Mouse (Mus musculus) forebrain, embryonic 13.5 days (tissue): Measurements from ENCODE around the gene Babam2. TPM values are rescaled to one million over a fixed set of nuclear protein-coding genes. Genes with fewer than 3 reads are reported as not detected.

Experiments used
- ATAC-seq: fragments of 200-750 bp; cut with Nextera tagmentation; 2 replicates; pipeline ENCODE4 v1.8.0; 2017
- H3K27ac ChIP-seq: fragments of 300-500 bp; sonication (generic); 2 replicates; pipeline ENCODE4 v1.5.1; 2015; ENCODE audit warnings: inconsistent platforms, mild to moderate bottlenecking, moderate library complexity
- H3K27me3 ChIP-seq: fragments of 300-500 bp; sonication (generic); 2 replicates; pipeline ENCODE4 v1.6.1; 2015; ENCODE audit warnings: mild to moderate bottlenecking, inconsistent platforms
- H3K36me3 ChIP-seq: fragments of 300-500 bp; sonication (generic); 2 replicates; pipeline ENCODE4 v1.6.1; 2015; ENCODE audit warnings: mild to moderate bottlenecking, inconsistent platforms; ENCODE audit not compliant: poor library complexity, severe bottlenecking
- H3K4me1 ChIP-seq: fragments of 300-500 bp; sonication (generic); 2 replicates; pipeline ENCODE4 v1.6.1; 2015; ENCODE audit warnings: inconsistent platforms
- H3K4me2 ChIP-seq: fragments of 300-500 bp; sonication (generic); 2 replicates; pipeline ENCODE4 v1.6.1; 2015; ENCODE audit warnings: inconsistent platforms, mild to moderate bottlenecking, moderate library complexity
- H3K4me3 ChIP-seq: fragments of 300-500 bp; sonication (generic); 2 replicates; pipeline ENCODE4 v1.5.1; 2015; ENCODE audit warnings: mild to moderate bottlenecking, inconsistent platforms
- H3K9ac ChIP-seq: fragments of 300-500 bp; sonication (generic); 2 replicates; pipeline ENCODE4 v1.6.1; 2015; ENCODE audit warnings: mild to moderate bottlenecking, inconsistent platforms
- H3K9me3 ChIP-seq: fragments of 300-500 bp; sonication (generic); replicated peaks from 2 replicates; pipeline ENCODE4 v1.6.1; 2016; ENCODE audit warnings: inconsistent platforms
- WGBS: fragments of 180-500 bp; shearing (Covaris S2); methylation state at CpG from one replicate; pipeline ENCODE4 v1.1.7; 2015; 5-methylcytosine and 5-hydroxymethylcytosine counted together
- polyA plus RNA-seq: library from polyadenylated mRNA; unstranded; fragments of >200 nt; fragmentation: Nextera tagmentation; extraction: Ambion mirVana; gene quantifications from 2 replicates; pipeline ENCODE4 v1.2.1, GENCODE M21; 2015

The Babam2 gene
- polyA plus RNA-seq, 1 experiment from 2014 or later = 54.6 TPM

DNA sequence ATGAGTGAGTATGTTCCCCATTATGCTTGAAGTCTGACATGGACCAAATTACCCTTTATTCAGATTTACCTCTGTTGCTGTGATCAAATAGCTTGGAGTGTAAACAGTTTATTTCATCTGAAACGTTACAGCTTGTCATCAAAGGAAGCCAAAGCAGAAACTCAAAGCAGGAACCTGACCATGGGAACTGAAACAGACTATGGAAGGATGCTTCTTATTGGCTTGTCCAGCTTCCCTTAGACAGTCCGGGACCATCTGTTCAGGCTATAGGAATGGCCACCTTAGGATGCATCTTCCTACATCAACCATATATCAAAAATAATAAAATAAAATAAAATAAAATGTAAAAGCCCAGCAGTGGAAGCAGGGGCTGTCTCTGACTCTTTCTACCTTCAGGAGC lies 183.0 kb downstream of the Babam2 start:
- Histone ChIP-seq H3K27me3 (no peaks in the 10 kb centered on the region), H3K4me2 (no peak overlapping the region), H3K27ac (no peak overlapping the region), H3K4me1 (no peaks in the 10 kb centered on the region), H3K9ac (no peak overlapping the region), H3K4me3 (no peak overlapping the region), H3K9me3 (no peaks in the 10 kb centered on the region), H3K36me3 (no peaks in the 10 kb centered on the region)
- no peak for ATAC-seq
- WGBS = 76% methylated on average over 2 of the region's 2 CpGs

DNA sequence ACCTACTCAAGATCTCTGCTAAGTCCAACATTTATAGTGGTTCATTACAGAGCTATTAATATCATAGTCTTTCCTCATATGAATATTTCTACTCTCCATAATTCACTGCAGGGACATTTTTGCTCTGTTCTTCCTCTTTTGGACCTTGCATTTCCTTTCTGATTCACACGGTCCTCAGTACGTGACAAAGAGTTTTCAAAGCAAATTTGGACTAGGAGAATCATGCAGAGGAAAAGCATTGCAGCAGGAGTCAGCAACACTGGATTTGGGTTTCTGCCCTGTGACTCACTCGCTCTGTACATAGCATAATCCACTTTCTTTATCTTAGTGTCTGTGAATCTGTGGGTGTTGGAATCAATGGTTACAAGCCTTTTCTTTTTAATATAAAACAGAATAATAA lies 184.8 kb downstream of the Babam2 start:
- H3K4me2 ChIP-seq = no peak overlapping the region
- no peaks in the 10 kb centered on the region for H3K27me3 ChIP-seq
- H3K4me1 ChIP-seq = no peaks in the 10 kb centered on the region
- no peak overlapping the region for H3K4me3 ChIP-seq
- no peaks in the 10 kb centered on the region for H3K9me3 ChIP-seq
- WGBS = 85% methylated on average over 3 of the region's 3 CpGs
- ATAC-seq = no peak
- H3K27ac ChIP-seq = no peak overlapping the region
- no peaks in the 10 kb centered on the region for H3K36me3 ChIP-seq
- H3K9ac ChIP-seq = no peak overlapping the region

DNA sequence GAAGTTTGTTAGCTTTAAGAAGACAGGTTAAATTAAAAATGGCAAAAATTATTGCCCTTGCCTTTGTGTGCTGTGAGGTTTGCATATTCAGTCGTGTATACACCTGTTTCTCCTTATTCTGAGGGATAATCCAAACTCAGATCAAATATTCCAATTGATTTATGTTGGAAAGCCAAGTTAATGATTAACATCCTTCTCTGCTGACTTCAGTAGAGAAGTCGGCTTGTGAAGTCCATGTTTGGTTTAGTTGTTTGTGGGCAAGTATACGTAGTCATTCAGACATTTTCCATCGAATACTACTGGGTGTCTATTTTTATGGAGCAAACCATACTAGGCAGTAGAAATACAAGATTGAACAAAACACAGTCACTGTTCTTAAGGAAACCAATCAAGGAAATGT lies 187.5 kb downstream of the Babam2 start:
- no peaks in the 10 kb centered on the region for H3K27me3 ChIP-seq
- no peak for ATAC-seq
- H3K4me2 ChIP-seq = no peak overlapping the region
- no peaks in the 10 kb centered on the region for H3K9me3 ChIP-seq
- no peak overlapping the region for H3K4me3 ChIP-seq
- no peaks in the 10 kb centered on the region for H3K36me3 ChIP-seq
- no peaks in the 10 kb centered on the region for H3K4me1 ChIP-seq
- no peak overlapping the region for H3K9ac ChIP-seq
- H3K27ac ChIP-seq = no peak overlapping the region
- WGBS = 92% methylated on average over 4 of the region's 4 CpGs

DNA sequence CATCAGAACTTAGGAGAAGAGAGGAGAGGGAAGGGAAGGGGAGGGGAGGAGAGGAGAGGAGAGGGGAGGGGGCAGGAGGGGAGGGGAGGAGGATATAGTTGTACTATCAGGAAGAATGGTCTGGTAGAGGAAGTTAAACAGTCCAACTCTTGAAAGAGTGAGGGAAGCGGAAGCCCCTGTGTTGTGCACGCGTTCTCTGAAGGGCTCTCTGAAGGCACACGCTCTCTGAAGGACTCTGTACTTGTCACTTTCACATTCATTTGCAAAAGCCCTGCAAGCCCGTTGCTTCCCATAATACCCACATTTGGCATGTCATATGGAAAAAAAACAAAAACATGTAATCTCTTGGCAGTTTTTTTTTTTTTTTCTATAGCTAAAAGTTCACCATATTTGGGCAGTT lies 190.1 kb downstream of the Babam2 start:
- WGBS = 86% methylated on average over 5 of the region's 5 CpGs
- H3K9me3 ChIP-seq = no peaks in the 10 kb centered on the region
- H3K4me3 ChIP-seq = no peak overlapping the region
- no peaks in the 10 kb centered on the region for H3K4me1 ChIP-seq
- no peak overlapping the region for H3K9ac ChIP-seq
- no peak for ATAC-seq
- no peaks in the 10 kb centered on the region for H3K36me3 ChIP-seq
- no peaks in the 10 kb centered on the region for H3K27me3 ChIP-seq
- no peak overlapping the region for H3K27ac ChIP-seq
- no peak overlapping the region for H3K4me2 ChIP-seq

DNA sequence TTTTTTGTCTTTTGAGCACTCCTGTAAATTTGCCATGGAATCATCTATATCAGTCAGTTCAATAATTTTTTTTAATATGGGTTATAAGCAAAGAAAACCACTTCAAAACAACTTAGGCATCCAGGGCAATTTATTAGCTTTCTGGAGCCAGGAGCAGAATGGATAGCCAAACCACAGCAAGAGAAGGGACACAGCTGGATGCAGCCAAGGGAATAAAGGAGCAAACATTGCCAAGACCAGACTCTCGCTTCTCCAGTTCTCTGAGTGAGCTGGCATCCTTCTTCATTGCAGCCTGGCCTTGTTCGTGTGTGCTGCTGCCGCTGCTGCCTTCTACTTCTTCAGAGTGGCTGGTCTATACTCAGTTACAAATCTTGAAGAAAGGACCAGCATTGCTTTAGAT lies 190.9 kb downstream of the Babam2 start:
- H3K9ac ChIP-seq = no peak overlapping the region
- H3K4me3 ChIP-seq = no peak overlapping the region
- H3K27me3 ChIP-seq = no peaks in the 10 kb centered on the region
- H3K4me1 ChIP-seq = no peaks in the 10 kb centered on the region
- H3K27ac ChIP-seq = no peak overlapping the region
- H3K36me3 ChIP-seq = no peaks in the 10 kb centered on the region
- WGBS = 85% methylated on average over 3 of the region's 3 CpGs
- H3K4me2 ChIP-seq = no peak overlapping the region
- ATAC-seq = no peak
- H3K9me3 ChIP-seq = no peaks in the 10 kb centered on the region

DNA sequence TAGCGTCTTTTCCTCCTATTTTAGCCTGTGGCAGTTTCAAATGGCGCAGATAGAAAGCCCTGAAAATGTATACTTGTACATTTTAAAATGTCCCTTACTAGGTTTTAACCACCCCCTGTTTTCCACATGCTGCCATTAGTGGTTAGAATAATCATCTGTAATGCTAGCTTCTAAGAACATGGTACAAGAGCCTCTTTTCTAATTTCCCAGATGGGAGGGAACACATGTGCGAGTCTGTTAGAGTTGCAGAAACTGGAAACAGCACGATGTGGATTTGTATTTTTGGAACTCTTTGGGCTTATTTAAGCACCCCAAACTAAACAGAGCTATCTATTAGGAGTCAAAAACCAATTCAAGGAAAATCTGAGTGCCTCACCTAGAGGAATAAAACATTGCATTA lies 195.1 kb downstream of the Babam2 start:
- WGBS = 93% methylated on average over 4 of the region's 4 CpGs
- Histone ChIP-seq H3K27ac (no peak overlapping the region), H3K9ac (no peak overlapping the region), H3K4me1 (no peaks in the 10 kb centered on the region), H3K36me3 (no peaks in the 10 kb centered on the region), H3K4me2 (no peak overlapping the region), H3K4me3 (no peak overlapping the region), H3K27me3 (no peaks in the 10 kb centered on the region), H3K9me3 (no peaks in the 10 kb centered on the region)
- no peak for ATAC-seq

DNA sequence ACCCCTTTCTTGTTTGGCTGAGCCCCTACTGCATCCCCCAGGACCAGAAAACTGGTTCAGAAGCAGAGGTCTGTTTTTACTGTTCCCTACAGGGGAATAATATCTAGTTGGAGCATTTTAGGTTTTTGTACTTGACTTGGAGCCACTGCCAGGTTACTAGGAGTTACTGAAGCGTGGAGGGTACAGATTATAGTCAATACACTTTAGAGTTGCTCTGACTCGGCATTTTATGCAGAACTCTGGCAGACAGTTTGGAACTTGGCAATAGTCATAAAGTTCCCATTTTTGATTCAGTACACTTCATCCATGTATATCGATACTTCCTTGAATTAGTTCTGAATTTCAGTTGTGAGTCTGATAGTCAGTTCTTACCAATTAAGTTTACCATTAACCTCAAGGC lies 202.4 kb downstream of the Babam2 start:
- Histone ChIP-seq H3K9ac (no peak overlapping the region), H3K27ac (no peak overlapping the region), H3K36me3 (no peaks in the 10 kb centered on the region), H3K4me3 (no peak overlapping the region), H3K27me3 (no peaks in the 10 kb centered on the region), H3K4me2 (no peak overlapping the region), H3K4me1 (no peaks in the 10 kb centered on the region), H3K9me3 (no peaks in the 10 kb centered on the region)
- WGBS = 88% methylated on average over 3 of the region's 3 CpGs
- no peak for ATAC-seq

DNA sequence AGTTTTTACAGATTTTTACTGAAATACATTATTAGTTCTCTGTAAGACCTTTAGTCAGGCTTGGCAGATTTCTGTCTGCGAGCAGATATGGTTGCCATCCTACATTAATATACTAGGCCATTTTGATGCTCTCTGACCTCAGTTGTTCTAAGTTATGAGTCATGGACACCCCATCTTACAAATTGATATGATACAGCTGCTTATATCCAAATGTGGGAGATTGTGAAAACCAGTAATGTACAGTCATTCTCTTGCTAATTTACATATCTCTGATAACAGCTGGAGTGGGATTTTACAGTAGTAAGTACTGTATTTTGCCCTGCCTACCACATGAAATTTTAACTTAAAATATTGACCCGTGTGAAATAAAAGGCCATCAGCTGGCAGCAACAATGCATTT lies 204.7 kb downstream of the Babam2 start:
- Histone ChIP-seq H3K4me1 (no peaks in the 10 kb centered on the region), H3K4me2 (no peak overlapping the region), H3K4me3 (no peak overlapping the region), H3K27ac (no peak overlapping the region), H3K36me3 (no peaks in the 10 kb centered on the region), H3K9me3 (no peaks in the 10 kb centered on the region), H3K9ac (no peak overlapping the region), H3K27me3 (no peaks in the 10 kb centered on the region)
- ATAC-seq = no peak
- 91% methylated on average over 2 of the region's 2 CpGs for WGBS

DNA sequence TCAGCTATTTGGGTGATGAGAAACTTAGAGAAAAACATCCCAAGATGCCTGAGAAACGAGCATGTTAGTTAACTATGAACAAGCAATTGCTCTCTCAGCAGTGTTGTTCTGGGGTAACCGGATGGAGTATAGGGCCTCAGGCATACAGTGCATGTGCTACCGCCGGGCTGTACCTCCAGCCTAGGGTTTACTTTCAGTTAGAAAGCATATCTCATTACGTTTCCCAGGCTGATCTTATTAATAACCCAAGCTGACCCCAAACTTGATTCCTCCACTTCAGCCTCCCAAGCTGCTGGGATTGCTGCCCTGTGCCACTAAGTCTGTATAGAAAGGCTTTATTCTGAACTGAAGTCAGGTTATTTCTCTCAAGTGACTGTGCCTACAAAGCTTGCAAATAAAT lies 205.4 kb downstream of the Babam2 start:
- no peak overlapping the region for H3K4me2 ChIP-seq
- 84% methylated on average over 5 of the region's 5 CpGs for WGBS
- ATAC-seq = no peak
- no peaks in the 10 kb centered on the region for H3K27me3 ChIP-seq
- H3K9ac ChIP-seq = no peak overlapping the region
- no peak overlapping the region for H3K4me3 ChIP-seq
- no peaks in the 10 kb centered on the region for H3K36me3 ChIP-seq
- H3K4me1 ChIP-seq = no peaks in the 10 kb centered on the region
- H3K9me3 ChIP-seq = no peaks in the 10 kb centered on the region
- no peak overlapping the region for H3K27ac ChIP-seq

DNA sequence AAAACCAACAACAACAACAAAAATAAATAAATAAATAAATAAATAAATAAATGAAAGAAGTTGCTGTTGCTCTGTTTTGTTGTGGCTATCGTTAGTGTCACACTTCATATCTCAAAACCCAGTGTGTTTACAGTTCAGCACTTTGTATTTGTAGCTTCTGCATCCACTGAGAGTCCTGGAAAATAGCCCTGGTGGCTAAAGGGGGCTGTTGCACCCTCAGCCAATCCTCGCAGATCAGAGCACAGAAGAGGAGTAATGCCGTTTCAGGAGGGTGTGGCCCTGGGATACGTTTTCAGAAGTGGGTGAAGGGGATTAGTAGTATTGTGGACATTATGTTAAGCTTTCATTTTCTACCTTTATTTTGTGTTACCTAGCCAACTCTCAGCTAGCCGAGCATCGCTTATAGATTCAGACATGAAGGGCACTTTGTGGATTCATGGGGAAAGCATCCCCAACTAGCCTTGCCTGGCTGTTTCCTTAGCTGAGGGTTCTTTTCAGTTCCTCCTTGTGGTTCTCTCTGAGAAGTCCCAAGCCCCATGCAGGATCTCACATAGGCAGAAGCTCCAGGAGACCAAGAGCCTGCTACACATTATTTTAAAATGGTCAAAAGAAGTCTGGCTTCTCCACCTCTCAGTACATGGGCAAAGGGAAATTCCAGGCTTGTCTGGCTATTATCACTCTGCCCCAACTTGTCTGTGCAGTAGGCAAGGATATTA lies 207.6 kb downstream of the Babam2 start:
- Histone ChIP-seq H3K9ac (no peak overlapping the region), H3K27ac (no peak overlapping the region), H3K27me3 (no peaks in the 10 kb centered on the region), H3K4me3 (no peak overlapping the region), H3K4me1 (no peaks in the 10 kb centered on the region), H3K4me2 (no peak overlapping the region), H3K9me3 (no peaks in the 10 kb centered on the region), H3K36me3 (no peaks in the 10 kb centered on the region)
- 73% methylated on average over 6 of the region's 6 CpGs for WGBS
- ATAC-seq = no peak

DNA sequence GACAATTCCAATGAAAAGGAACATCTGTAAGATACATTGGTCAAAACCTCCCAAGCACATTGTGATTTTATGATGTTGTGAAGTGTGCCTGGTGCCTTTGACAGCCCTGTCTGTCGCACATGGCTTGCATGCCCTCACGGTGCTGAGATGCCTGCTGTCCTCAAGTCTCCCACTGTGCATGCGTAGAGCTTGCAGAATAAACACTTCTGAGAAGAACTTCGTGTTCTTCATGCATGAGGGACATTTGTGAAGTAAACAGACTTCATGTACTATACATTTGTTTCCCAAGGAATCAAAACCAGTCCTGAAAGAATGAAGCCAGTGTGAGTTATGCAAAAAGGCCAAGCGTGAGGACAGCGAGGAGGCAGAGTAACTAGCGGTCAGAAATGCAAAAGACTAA lies 208.3 kb downstream of the Babam2 start:
- Histone ChIP-seq H3K27me3 (no peaks in the 10 kb centered on the region), H3K9ac (no peak overlapping the region), H3K4me2 (no peak overlapping the region), H3K4me1 (no peaks in the 10 kb centered on the region), H3K4me3 (no peak overlapping the region), H3K27ac (no peak overlapping the region), H3K9me3 (no peaks in the 10 kb centered on the region), H3K36me3 (no peaks in the 10 kb centered on the region)
- 85% methylated on average over 7 of the region's 7 CpGs for WGBS
- ATAC-seq = no peak

DNA sequence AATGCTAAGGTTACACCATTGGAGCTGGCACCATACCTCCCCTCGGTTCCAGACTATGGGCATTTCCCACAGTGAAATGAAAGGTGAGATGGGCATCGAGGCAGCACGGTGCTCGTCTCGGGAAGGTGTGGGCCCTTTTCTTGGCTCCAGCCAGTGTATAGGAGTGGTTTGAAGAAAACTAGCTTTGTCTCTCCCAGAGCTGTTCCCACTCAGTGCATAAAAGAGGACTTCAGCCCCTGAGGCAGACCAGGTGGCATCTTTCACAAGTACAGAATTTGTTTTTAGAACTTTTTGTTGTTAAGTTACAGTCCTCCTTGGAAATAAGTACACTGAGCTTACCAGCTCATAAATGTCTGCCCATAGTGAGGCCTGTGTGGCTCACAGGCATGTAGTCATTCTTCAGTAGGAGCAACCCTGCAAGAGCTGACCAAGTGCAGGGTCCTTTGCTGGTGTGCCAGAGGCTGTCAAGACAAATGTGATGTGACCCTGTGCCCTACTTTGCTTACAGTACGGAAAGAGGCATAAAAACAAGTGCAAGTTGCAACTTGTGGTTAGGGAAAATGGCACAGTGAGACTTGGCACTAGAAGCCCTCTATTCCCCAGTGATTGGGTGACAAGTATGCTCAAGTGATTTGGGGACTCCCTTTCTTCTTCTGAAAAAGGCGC lies 208.9 kb downstream of the Babam2 start:
- 87% methylated on average over 7 of the region's 7 CpGs for WGBS
- Histone ChIP-seq H3K4me3 (no peak overlapping the region), H3K27me3 (no peaks in the 10 kb centered on the region), H3K4me2 (no peak overlapping the region), H3K4me1 (no peaks in the 10 kb centered on the region), H3K36me3 (no peaks in the 10 kb centered on the region), H3K9ac (no peak overlapping the region), H3K9me3 (no peaks in the 10 kb centered on the region), H3K27ac (no peak overlapping the region)
- ATAC-seq = no peak

DNA sequence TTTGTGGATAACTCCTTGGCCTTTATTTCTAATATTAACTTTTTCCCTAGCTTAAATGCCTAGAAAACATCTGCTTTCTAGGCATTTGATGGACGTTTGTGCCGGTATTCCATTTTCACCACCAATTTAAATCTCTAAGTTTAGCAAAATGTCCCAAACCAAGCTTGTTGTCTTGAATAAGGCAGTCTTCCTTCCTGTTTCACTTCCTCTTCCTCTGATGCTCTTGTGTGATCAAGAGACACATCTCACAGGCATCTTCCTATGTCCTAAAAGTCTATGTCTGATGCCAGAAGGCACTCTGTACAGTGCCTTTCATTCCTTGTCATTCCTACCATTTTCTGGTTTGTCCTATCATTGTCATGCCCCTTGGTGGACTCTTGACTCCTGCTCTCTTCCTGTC lies 210.5 kb downstream of the Babam2 start:
- no peaks in the 10 kb centered on the region for H3K36me3 ChIP-seq
- WGBS = 92% methylated on average over 2 of the region's 2 CpGs
- no peak overlapping the region for H3K4me3 ChIP-seq
- H3K9ac ChIP-seq = no peak overlapping the region
- H3K27me3 ChIP-seq = no peaks in the 10 kb centered on the region
- H3K27ac ChIP-seq = no peak overlapping the region
- H3K4me1 ChIP-seq = no peaks in the 10 kb centered on the region
- H3K9me3 ChIP-seq = no peaks in the 10 kb centered on the region
- H3K4me2 ChIP-seq = no peak overlapping the region
- no peak for ATAC-seq
